Mouse (Mus musculus) lung, postnatal 0 days (tissue): ENCODE data around the gene Spice1.

Experiments used
- CTCF ChIP-seq: IDR thresholded peaks from 2 replicates; pipeline ENCODE4 v1.5.1; 2016; ENCODE audit warnings: antibody characterized with exemption, mild to moderate bottlenecking
- EP300 ChIP-seq: IDR thresholded peaks from 2 replicates; pipeline ENCODE4 v1.6.1; 2016; ENCODE audit warnings: antibody characterized with exemption, mild to moderate bottlenecking, control low read depth

GRCm38 (mm10) chr16:44421735-44422134 is 74.8 kb downstream of the Spice1 start:
- TF ChIP-seq CTCF, result no peak
- TF ChIP-seq EP300, result no peak
